Mouse (Mus musculus): Measurements from ENCODE around the gene Tmem59. TPM values are rescaled to one million over a fixed set of nuclear protein-coding genes. Genes with fewer than 3 reads are reported as not detected.

Gene Tmem59
- polyA plus RNA-seq (2012; fragmentation: generic; extraction: Trizol), result 174 TPM

GRCm38 (mm10) chr4:107178182-107178829, at the start of gene Tmem59:
Tmem59 (plus strand) TSS chr4:107178399.
- TF ChIP-seq MAX (IDR thresholded peaks at IDR 0.05; ENCODE audit: low read depth) (no peak), MYOG (IDR thresholded peaks at IDR 0.05; ENCODE audit: control insufficient read depth in 1 of 3, insufficient read depth in 1 of 3, insufficient read length in 2 of 3, low read depth in 2 of 3) (no peak), SRF (IDR thresholded peaks at IDR 0.05; ENCODE audit: control insufficient read depth, insufficient read length, low read depth) (peak; percentile 26), POLR2A (IDR thresholded peaks at IDR 0.05; ENCODE audit: insufficient read length, low read depth) (peak; percentile 52), POLR2AphosphoS2 (IDR thresholded peaks at IDR 0.05; ENCODE audit: insufficient read length, low read depth) (peak; percentile 44), MYOD1 (IDR thresholded peaks at IDR 0.05; ENCODE audit: control insufficient read depth in 1 of 3, insufficient read length in 2 of 3, low read depth in 2 of 3) (no peak), E2F4 (IDR thresholded peaks at IDR 0.05; ENCODE audit: insufficient read depth) (no peak)
- no peaks in the 10 kb centered on the region for H3K27me3 ChIP-seq (ENCODE audit: control insufficient read depth, insufficient read depth, insufficient read length)
- H3K4me3 ChIP-seq, result peak within 1 kb of the TSS; percentile 94
- peaks cover 48% of the 10 kb centered on the region for H3K79me2 ChIP-seq (ENCODE audit: control insufficient read depth, insufficient read depth)
- H3ac ChIP-seq (ENCODE audit: control insufficient read depth, insufficient read length), result peak within 1 kb of the TSS; percentile 75
- H3K4me2 ChIP-seq (ENCODE audit: low read depth), result peak within 1 kb of the TSS; percentile 91
- H3K36me3 ChIP-seq (ENCODE audit: control insufficient read depth, insufficient read depth), result peaks cover 16% of the 10 kb centered on the region

DNA sequence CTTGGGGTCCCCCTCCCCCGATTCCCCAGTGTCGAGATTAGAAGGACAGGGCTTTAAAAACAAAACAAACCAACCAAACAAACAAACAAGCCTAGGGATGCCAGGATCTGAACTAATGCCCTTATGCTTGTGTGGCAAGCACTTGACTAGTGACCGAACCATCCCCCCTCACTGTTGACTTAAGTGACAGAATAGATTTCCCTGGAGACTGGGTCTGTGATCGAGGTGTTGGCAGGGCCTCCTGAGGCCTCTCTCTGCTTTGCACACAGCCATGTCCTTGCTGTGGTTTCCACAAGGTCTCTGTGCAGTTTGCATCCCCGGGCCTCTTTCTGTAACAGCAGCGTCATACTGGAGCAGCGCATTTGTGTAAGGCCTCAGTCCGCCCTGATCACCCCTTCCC, 48.8 kb upstream of the Tmem59 start:
- TF ChIP-seq TCF12 (IDR thresholded peaks at IDR 0.05; ENCODE audit: insufficient read depth, poor library complexity, severe bottlenecking) (no peak), E2F4 (IDR thresholded peaks at IDR 0.05; ENCODE audit: insufficient read depth) (no peak), MYOG (IDR thresholded peaks at IDR 0.05; ENCODE audit: control insufficient read depth in 1 of 3, insufficient read depth in 1 of 3, insufficient read length in 2 of 3, low read depth in 2 of 3) (no peak), SRF (IDR thresholded peaks at IDR 0.05; ENCODE audit: control insufficient read depth, insufficient read length, low read depth) (no peak), MAX (IDR thresholded peaks at IDR 0.05; ENCODE audit: low read depth) (no peak), TCF3 (IDR thresholded peaks at IDR 0.05; ENCODE audit: insufficient read length, low read depth) (no peak), MYOD1 (IDR thresholded peaks at IDR 0.05; ENCODE audit: control insufficient read depth in 1 of 3, insufficient read length in 2 of 3, low read depth in 2 of 3) (no peak), USF1 (IDR thresholded peaks at IDR 0.05; ENCODE audit: low read depth) (no peak), POLR2A (IDR thresholded peaks at IDR 0.05; ENCODE audit: insufficient read length, low read depth) (no peak), POLR2AphosphoS2 (IDR thresholded peaks at IDR 0.05; ENCODE audit: insufficient read length, low read depth) (no peak), CEBPB (IDR thresholded peaks at IDR 0.05; ENCODE audit: insufficient read depth, poor library complexity, severe bottlenecking) (no peak), REST (IDR thresholded peaks at IDR 0.05; ENCODE audit: insufficient read depth, insufficient read length) (no peak)
- no peaks in the 10 kb centered on the region for H3K79me2 ChIP-seq (ENCODE audit: control insufficient read depth, insufficient read depth)
- no peak overlapping the region for H3K4me2 ChIP-seq (ENCODE audit: low read depth)
- no peaks in the 10 kb centered on the region for H3K36me3 ChIP-seq (ENCODE audit: control insufficient read depth, insufficient read depth)
- H3ac ChIP-seq (ENCODE audit: control insufficient read depth, insufficient read length), result no peak overlapping the region
- H3K27me3 ChIP-seq (ENCODE audit: control insufficient read depth, insufficient read depth, insufficient read length), result no peaks in the 10 kb centered on the region
- H3K4me3 ChIP-seq, result no peak overlapping the region

GRCm38 (mm10) chr4:107130534-107130933, 47.7 kb upstream of the Tmem59 start:
- Histone ChIP-seq H3K79me2 (ENCODE audit: control insufficient read depth, insufficient read depth) (no peaks in the 10 kb centered on the region), H3K4me3 (no peak overlapping the region), H3K27me3 (ENCODE audit: control insufficient read depth, insufficient read depth, insufficient read length) (no peaks in the 10 kb centered on the region), H3K4me2 (ENCODE audit: low read depth) (no peak overlapping the region), H3ac (ENCODE audit: control insufficient read depth, insufficient read length) (no peak overlapping the region), H3K36me3 (ENCODE audit: control insufficient read depth, insufficient read depth) (no peaks in the 10 kb centered on the region)
- TF ChIP-seq MYOD1 (IDR thresholded peaks at IDR 0.05; ENCODE audit: control insufficient read depth in 1 of 3, insufficient read length in 2 of 3, low read depth in 2 of 3), result no peak
- TF ChIP-seq POLR2AphosphoS2 (IDR thresholded peaks at IDR 0.05; ENCODE audit: insufficient read length, low read depth), result no peak
- TF ChIP-seq CEBPB (IDR thresholded peaks at IDR 0.05; ENCODE audit: insufficient read depth, poor library complexity, severe bottlenecking), result no peak
- no peak for TF ChIP-seq REST (IDR thresholded peaks at IDR 0.05; ENCODE audit: insufficient read depth, insufficient read length)
- no peak for TF ChIP-seq TCF12 (IDR thresholded peaks at IDR 0.05; ENCODE audit: insufficient read depth, poor library complexity, severe bottlenecking)

- Histone ChIP-seq H3K79me2 (ENCODE audit: control insufficient read depth, insufficient read depth) (no peaks in the 10 kb centered on the region), H3K4me2 (ENCODE audit: low read depth) (no peak overlapping the region), H3K4me3 (no peak overlapping the region), H3K36me3 (ENCODE audit: control insufficient read depth, insufficient read depth) (no peaks in the 10 kb centered on the region), H3K27me3 (ENCODE audit: control insufficient read depth, insufficient read depth, insufficient read length) (no peaks in the 10 kb centered on the region), H3ac (ENCODE audit: control insufficient read depth, insufficient read length) (no peak overlapping the region)
- TF ChIP-seq USF1 (IDR thresholded peaks at IDR 0.05; ENCODE audit: low read depth) (no peak), POLR2AphosphoS2 (IDR thresholded peaks at IDR 0.05; ENCODE audit: insufficient read length, low read depth) (no peak)
Observed at GRCm38 (mm10) chr4:107134891-107135290, 43.3 kb upstream of the Tmem59 start.

GRCm38 (mm10) chr4:107135663-107136062, 42.5 kb upstream of the Tmem59 start:
- Histone ChIP-seq H3K27me3 (ENCODE audit: control insufficient read depth, insufficient read depth, insufficient read length) (no peaks in the 10 kb centered on the region), H3K36me3 (ENCODE audit: control insufficient read depth, insufficient read depth) (no peaks in the 10 kb centered on the region)
- TF ChIP-seq TCF3 (IDR thresholded peaks at IDR 0.05; ENCODE audit: insufficient read length, low read depth) (no peak), SRF (IDR thresholded peaks at IDR 0.05; ENCODE audit: control insufficient read depth, insufficient read length, low read depth) (no peak), CEBPB (IDR thresholded peaks at IDR 0.05; ENCODE audit: insufficient read depth, poor library complexity, severe bottlenecking) (no peak)

More at GRCm38 (mm10) chr4:107135663-107136062, 42.5 kb upstream of the Tmem59 start:
- no peak overlapping the region for H3K4me2 ChIP-seq (ENCODE audit: low read depth)
- no peak overlapping the region for H3K4me3 ChIP-seq
- H3K79me2 ChIP-seq (ENCODE audit: control insufficient read depth, insufficient read depth), result no peaks in the 10 kb centered on the region
- no peak overlapping the region for H3ac ChIP-seq (ENCODE audit: control insufficient read depth, insufficient read length)

Measured in myocyte (in vitro differentiated cells).